Mouse (Mus musculus) olfactory bulb, adult 2 months (tissue): ENCODE measurements around the gene Olfr1136. TPM values are rescaled to one million over a fixed set of nuclear protein-coding genes. Genes with fewer than 3 reads are reported as not detected.

ENCODE experiments used
- H3K27ac ChIP-seq: fragments of 200-500 bp; 2 replicates; pipeline ENCODE4 v1.5.1; 2012; ENCODE audit warnings: low read depth, low read length; ENCODE audit not compliant: insufficient read depth
- H3K4me1 ChIP-seq: fragments of 200-500 bp; 2 replicates; pipeline ENCODE4 v1.6.1; 2012; ENCODE audit warnings: low read length; ENCODE audit not compliant: control insufficient read depth, insufficient read depth
- H3K4me3 ChIP-seq: fragments of 200-500 bp; 2 replicates; pipeline ENCODE4 v1.5.1; 2012; ENCODE audit warnings: mild to moderate bottlenecking, low read depth, low read length, moderate library complexity; ENCODE audit not compliant: insufficient read depth
- CTCF ChIP-seq: fragments of 200-500 bp; IDR thresholded peaks from 2 replicates; pipeline ENCODE4 v1.5.1; 2012; ENCODE audit warnings: low read depth, mild to moderate bottlenecking, low read length, moderate library complexity; ENCODE audit not compliant: insufficient read depth
- POLR2A ChIP-seq: fragments of 200-500 bp; IDR thresholded peaks from 2 replicates; pipeline ENCODE4 v1.6.1; 2012; ENCODE audit warnings: mild to moderate bottlenecking, low read depth, low read length, moderate library complexity; ENCODE audit not compliant: insufficient read depth
- WGBS: fragments of 180-500 bp; shearing (Covaris S2); methylation state at CpG from one replicate; pipeline ENCODE4 v1.1.7; 2018; 5-methylcytosine and 5-hydroxymethylcytosine counted together
- polyA plus RNA-seq: library from polyadenylated mRNA; stranded (reverse); fragments of >200 nt; gene quantifications from 2 replicates; pipeline ENCODE4 v1.2.4, GENCODE M21; 2012; ENCODE audit warnings: low replicate concordance; ENCODE audit not compliant: missing spikeins, insufficient read depth, insufficient read length

The Olfr1136 gene
- polyA plus RNA-seq = not detected in 2 replicates

GRCm38 (mm10) chr2:87693847-87694246 is at the start of gene Olfr1136:
Olfr1136 (minus strand) TSS chr2:87693947.
- TF ChIP-seq CTCF = no peak
- TF ChIP-seq POLR2A = no peak
- Histone ChIP-seq H3K4me1 (no peaks in the 10 kb centered on the region), H3K27ac (no peak within 1 kb of the TSS), H3K4me3 (no peak within 1 kb of the TSS)

GRCm38 (mm10) chr2:87743452-87743851 is 49.7 kb upstream of the Olfr1136 start, which contains the start of gene Olfr1140:
Olfr1140 (plus strand) TSS chr2:87743752.
- 77% methylated on average over 3 of the region's 3 CpGs for WGBS
- Histone ChIP-seq H3K27ac (no peak within 1 kb of the TSS), H3K4me1 (no peaks in the 10 kb centered on the region), H3K4me3 (no peak within 1 kb of the TSS)
- TF ChIP-seq CTCF (no peak), POLR2A (no peak)

GRCm38 (mm10) chr2:87739878-87740277 is 46.1 kb upstream of the Olfr1136 start, which contains the start of gene Olfr1138:
Olfr1138 (minus strand) TSS chr2:87739978.
- TF ChIP-seq CTCF (no peak), POLR2A (no peak)
- WGBS = 82% methylated on average over 1 of the region's 1 CpGs

GRCm38 (mm10) chr2:87713079-87713478 is 19.3 kb upstream of the Olfr1136 start, which contains the start of gene Olfr1137:
Olfr1137 (minus strand) TSS chr2:87713179.
- Histone ChIP-seq H3K4me1 (no peaks in the 10 kb centered on the region), H3K4me3 (no peak within 1 kb of the TSS), H3K27ac (no peak within 1 kb of the TSS)
- TF ChIP-seq POLR2A (no peak), CTCF (no peak)

More at GRCm38 (mm10) chr2:87739878-87740277, 46.1 kb upstream of the Olfr1136 start, which contains the start of gene Olfr1138:
- H3K4me3 ChIP-seq = no peak within 1 kb of the TSS
- H3K4me1 ChIP-seq = no peaks in the 10 kb centered on the region
- H3K27ac ChIP-seq = no peak within 1 kb of the TSS

GRCm38 (mm10) chr2:87673564-87673963 is 20.2 kb downstream of the Olfr1136 start, which contains the start of gene Olfr1135:
Olfr1135 (minus strand) TSS chr2:87673664.
- Histone ChIP-seq H3K4me1 (no peaks in the 10 kb centered on the region), H3K4me3 (no peak within 1 kb of the TSS), H3K27ac (no peak within 1 kb of the TSS)
- WGBS = 5% methylated on average over 1 of the region's 1 CpGs
- no peak for TF ChIP-seq POLR2A
- no peak for TF ChIP-seq CTCF

- H3K4me1 ChIP-seq = no peaks in the 10 kb centered on the region
- WGBS = 84% methylated on average over 2 of the region's 2 CpGs
- no peak within 1 kb of the TSS for H3K4me3 ChIP-seq
- TF ChIP-seq CTCF = no peak
- TF ChIP-seq POLR2A = no peak
- H3K27ac ChIP-seq = no peak within 1 kb of the TSS
These were observed 35.4 kb downstream of the Olfr1136 start, which contains the start of gene Olfr1134 for GRCm38 (mm10) chr2:87658360-87658759. Olfr1134 (minus strand) TSS chr2:87658460.

- no peaks in the 10 kb centered on the region for H3K4me1 ChIP-seq
- H3K4me3 ChIP-seq = no peak within 1 kb of the TSS
- TF ChIP-seq CTCF (no peak), POLR2A (no peak)
- no peak within 1 kb of the TSS for H3K27ac ChIP-seq
These were observed 46.5 kb downstream of the Olfr1136 start, which contains the start of gene Olfr1133 for GRCm38 (mm10) chr2:87647274-87647673. Olfr1133 (minus strand) TSS chr2:87647374.

Other genes starting within 250 kb of the Olfr1136 start
- not detected in 2 replicates for gene Olfr1126, start 240.0 kb downstream of the Olfr1136 start, polyA plus RNA-seq
- not detected in 2 replicates for gene Pramel7, start 196.9 kb downstream of the Olfr1136 start, polyA plus RNA-seq
- gene Pramel6, start 187.4 kb downstream of the Olfr1136 start, polyA plus RNA-seq = not detected in 2 replicates
- not detected in 2 replicates for gene Olfr153, start 162.2 kb downstream of the Olfr1136 start, polyA plus RNA-seq
- gene Olfr1128, start 148.4 kb downstream of the Olfr1136 start, polyA plus RNA-seq = not detected in 2 replicates
- not detected in 2 replicates for gene Olfr1129, start 120.0 kb downstream of the Olfr1136 start, polyA plus RNA-seq
- gene Olfr1130, start 87.7 kb downstream of the Olfr1136 start, polyA plus RNA-seq = not detected in 2 replicates
- gene Olfr1131, start 66.8 kb downstream of the Olfr1136 start, polyA plus RNA-seq = not detected in 2 replicates
- gene Olfr1132, start 56.4 kb downstream of the Olfr1136 start, polyA plus RNA-seq = not detected in 2 replicates
- gene Olfr1133, start 46.6 kb downstream of the Olfr1136 start, polyA plus RNA-seq = not detected in 2 replicates
- gene Olfr1134, start 35.5 kb downstream of the Olfr1136 start, polyA plus RNA-seq = not detected in 2 replicates
- not detected in 2 replicates for gene Olfr1135, start 20.3 kb downstream of the Olfr1136 start, polyA plus RNA-seq
- gene Olfr1137, start 19.2 kb upstream of the Olfr1136 start, polyA plus RNA-seq = not detected in 2 replicates
- gene Olfr1138, start 46.0 kb upstream of the Olfr1136 start, polyA plus RNA-seq = not detected in 2 replicates
- gene Olfr1140, start 49.8 kb upstream of the Olfr1136 start, polyA plus RNA-seq = not detected in 2 replicates
- not detected in 2 replicates for gene Olfr1141, start 60.0 kb upstream of the Olfr1136 start, polyA plus RNA-seq
- not detected in 2 replicates for gene Olfr152, start 85.5 kb upstream of the Olfr1136 start, polyA plus RNA-seq
- not detected in 2 replicates for gene Olfr1143, start 106.6 kb upstream of the Olfr1136 start, polyA plus RNA-seq
- gene Olfr1145, start 115.9 kb upstream of the Olfr1136 start, polyA plus RNA-seq = not detected in 2 replicates
- not detected in 2 replicates for gene Olfr1148, start 136.6 kb upstream of the Olfr1136 start, polyA plus RNA-seq
- not detected in 2 replicates for gene Olfr1150-ps1, start 150.0 kb upstream of the Olfr1136 start, polyA plus RNA-seq
- not detected in 2 replicates for gene Olfr1151, start 161.9 kb upstream of the Olfr1136 start, polyA plus RNA-seq
- gene Olfr1152, start 172.5 kb upstream of the Olfr1136 start, polyA plus RNA-seq = not detected in 2 replicates
- gene Olfr1153, start 201.0 kb upstream of the Olfr1136 start, polyA plus RNA-seq = not detected in 2 replicates
- not detected in 2 replicates for gene Olfr1154, start 211.2 kb upstream of the Olfr1136 start, polyA plus RNA-seq